Mouse (Mus musculus) lung, postnatal 25 days (tissue): Measurements from ENCODE around the gene Gnpda2.

ENCODE experiments used
- DNase-seq: peaks from one replicate; pipeline ENCODE4 v3.0.0; 2022; ENCODE audit warnings: low spot score

Gene Gnpda2

GRCm38 (mm10) chr5:69591640-69592461 is at the start of gene Gnpda2:
Gene Gnpda2 (minus strand): TSS chr5:69592340.
- peak; percentile 88 for DNase-seq

DNA sequence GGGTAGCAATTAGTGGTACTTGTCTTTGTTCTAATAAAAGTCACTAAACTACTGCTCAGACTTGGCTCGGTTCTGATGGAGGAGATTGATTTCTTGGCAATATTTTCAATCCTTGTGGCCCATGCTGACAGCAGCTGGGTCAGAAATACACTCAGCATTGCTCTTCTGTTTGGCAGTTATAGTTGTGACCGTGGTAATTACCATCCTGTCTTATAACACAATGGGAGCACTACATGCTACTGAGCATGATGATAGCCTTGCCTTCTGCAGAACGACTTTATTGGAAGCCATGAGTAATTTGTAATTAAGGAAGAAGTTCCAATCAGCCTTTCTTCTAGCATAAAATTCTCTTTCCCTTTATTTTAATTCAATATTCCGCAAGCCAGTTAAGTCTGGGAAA is 42.6 kb upstream of the Gnpda2 start:
- no peak for DNase-seq

GRCm38 (mm10) chr5:69620899-69621298 is 28.8 kb upstream of the Gnpda2 start:
- DNase-seq, result no peak

GRCm38 (mm10) chr5:69613209-69613796 is 21.2 kb upstream of the Gnpda2 start:
- DNase-seq, result no peak

GRCm38 (mm10) chr5:69601027-69601426 is 8.9 kb upstream of the Gnpda2 start:
- no peak for DNase-seq

GRCm38 (mm10) chr5:69557404-69557935 is 34.7 kb downstream of the Gnpda2 start:
- no peak for DNase-seq

DNA sequence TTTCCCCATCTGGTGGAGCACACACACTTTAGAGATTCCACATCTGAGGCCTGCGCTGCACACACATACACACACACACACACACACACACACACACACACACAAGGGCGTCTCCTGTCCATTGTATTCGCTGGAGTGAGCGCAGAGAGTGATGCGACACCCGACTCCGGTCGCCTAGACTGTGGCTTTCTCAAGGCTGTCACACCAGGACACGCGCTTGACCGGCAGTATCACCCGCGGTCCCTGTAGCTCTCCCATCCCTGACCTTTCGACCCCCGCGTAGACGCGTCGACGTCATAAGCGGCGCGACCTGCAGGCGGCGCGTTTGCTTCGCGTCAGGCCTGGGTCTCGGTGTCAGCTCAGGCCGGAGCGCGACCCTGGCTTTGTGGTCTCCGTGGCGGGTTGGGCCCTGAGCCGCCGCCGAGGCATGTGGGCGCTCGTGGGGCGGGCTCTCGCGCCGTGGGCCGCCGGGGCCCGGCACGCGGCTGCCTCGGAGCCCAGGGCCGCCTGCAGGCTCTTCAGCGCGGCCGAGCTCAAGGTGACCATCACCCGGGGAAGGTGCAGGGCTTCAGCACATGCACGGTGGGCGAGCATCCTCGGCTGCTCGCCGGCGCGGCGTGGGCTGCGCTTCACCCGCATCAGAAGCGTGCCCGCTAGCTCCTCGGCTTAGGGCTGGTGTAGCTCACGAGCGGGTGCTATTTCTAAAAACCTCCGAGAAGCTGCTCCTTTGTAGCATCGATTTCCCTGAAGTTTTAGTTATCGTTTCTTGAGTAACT is 35.3 kb downstream of the Gnpda2 start, which contains the start of gene Guf1:
Guf1 (plus strand) TSS at position 296 of the 776 bp plus-strand sequence.
- peak; percentile 92 for DNase-seq

DNA sequence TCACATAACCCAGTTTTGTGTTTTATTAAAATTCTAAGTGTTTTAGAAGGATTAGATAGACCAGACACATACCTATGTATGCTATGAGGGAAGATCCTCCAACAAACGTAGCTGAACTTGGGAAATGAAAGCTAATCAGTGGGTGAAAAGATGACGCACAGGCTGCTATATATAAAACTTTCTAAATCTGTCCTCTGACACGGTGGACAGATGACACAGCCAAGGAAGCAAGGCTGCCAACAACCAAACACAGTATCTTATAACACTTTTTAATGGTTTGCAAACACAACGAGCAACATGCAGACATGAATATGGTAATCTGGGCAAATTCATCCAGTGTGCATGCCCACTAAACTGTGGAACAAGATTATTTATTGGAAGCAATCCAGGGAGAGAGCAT is 49.7 kb downstream of the Gnpda2 start, which contains the start of gene Yipf7:
Yipf7 (minus strand) TSS at position 160 of the 400 bp plus-strand sequence.
- DNase-seq, result no peak

GRCm38 (mm10) chr5:69541680-69542079 is 50.5 kb downstream of the Gnpda2 start:
- no peak for DNase-seq

- no peak for DNase-seq
Measured at GRCm38 (mm10) chr5:69523944-69524343, 68.2 kb downstream of the Gnpda2 start.
